Mouse (Mus musculus): Measurements from ENCODE around the gene Papln. TPM values are rescaled to one million over a fixed set of nuclear protein-coding genes. Genes with fewer than 3 reads are reported as not detected.

Gene Papln
- total RNA-seq, 2 experiments from 2014 or later = 2.8 to 6.0 TPM

DNA sequence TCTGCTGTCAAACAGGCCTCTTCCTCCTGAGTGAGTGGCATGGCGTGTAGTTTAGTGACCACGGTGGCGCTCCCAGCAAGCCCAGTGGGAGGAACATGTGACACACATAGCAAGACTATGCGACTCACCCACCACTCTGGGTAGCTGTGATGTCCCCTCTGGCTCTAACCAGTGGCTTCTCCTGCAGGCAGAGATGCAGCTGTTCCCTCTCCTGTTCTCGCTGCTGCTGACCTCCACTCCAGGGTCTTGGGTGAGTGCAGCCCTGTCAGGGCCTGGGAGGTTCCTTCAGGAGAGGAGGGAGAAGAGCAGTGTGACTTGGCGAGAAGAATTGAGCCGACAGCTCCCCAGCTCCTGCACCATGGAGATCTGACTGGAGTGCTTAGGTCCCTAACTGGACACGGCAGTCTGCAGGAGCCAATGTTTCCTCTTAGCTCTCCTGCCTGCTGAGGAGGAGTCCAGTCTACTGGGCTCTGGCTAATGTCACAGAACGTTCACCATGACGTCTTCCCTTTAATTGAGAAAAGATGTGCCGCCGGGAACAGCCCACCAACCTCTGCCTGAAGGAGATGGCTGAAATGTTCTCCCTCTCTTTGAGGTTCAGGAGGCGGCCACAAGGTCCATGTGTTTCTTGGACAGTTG lies 2.6 kb downstream of the Papln start:
- DNase-seq (ENCODE audit: low spot score in 2 of 2) = no peak

DNA sequence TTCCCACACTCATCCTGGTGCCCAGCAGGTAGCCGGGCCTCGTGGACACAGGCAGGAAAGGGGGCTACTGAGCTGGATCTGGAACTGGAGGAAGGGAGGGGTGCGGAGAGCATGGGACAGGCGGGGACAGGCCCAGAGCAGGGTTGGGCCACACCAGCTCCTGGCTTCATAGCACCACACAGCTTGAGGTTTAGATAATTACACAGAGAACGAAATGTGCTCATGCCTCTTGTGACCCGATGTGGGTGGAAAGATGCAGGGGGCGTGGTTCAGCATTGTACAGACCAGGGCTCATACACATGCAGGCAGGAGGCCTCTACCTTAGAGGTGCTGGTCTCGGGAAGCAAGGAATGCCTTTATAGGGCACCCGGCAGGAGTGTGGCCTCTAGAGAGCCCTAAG lies 4.4 kb downstream of the Papln start:
- DNase-seq (ENCODE audit: low spot score in 2 of 2) = no peak

DNA sequence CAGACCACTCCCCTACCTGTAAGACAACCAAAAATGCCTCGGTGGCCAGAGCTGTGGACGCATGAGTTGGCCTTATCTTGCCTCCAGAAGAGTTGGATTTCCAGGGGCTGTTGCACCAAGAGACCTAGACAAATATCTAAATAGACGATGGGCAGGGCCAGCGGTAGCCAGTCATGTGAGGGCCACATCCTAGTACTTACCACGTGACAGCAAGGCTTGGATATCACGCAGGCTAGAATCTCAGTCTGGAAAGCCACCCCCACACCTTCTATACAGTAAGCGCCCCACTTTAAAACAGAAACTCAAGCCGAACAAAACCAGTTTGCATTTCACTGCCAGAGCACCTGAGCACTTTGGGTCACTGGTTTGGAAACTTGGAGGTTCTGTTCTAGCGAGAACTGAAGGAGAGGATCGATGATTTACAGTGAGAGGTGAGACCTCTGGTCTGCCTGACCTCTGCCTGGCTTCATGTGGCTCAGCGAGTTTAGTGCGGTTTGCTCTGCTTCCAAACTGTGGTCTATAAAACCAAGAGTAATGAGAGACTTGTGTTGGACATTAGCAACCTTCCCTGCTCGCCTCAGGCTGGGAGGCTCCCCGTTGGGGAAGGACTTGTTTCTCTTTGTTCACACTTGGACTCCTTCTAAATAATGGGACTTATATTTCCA lies 4.9 kb downstream of the Papln start:
- no peak for DNase-seq (ENCODE audit: low spot score in 2 of 2)

DNA sequence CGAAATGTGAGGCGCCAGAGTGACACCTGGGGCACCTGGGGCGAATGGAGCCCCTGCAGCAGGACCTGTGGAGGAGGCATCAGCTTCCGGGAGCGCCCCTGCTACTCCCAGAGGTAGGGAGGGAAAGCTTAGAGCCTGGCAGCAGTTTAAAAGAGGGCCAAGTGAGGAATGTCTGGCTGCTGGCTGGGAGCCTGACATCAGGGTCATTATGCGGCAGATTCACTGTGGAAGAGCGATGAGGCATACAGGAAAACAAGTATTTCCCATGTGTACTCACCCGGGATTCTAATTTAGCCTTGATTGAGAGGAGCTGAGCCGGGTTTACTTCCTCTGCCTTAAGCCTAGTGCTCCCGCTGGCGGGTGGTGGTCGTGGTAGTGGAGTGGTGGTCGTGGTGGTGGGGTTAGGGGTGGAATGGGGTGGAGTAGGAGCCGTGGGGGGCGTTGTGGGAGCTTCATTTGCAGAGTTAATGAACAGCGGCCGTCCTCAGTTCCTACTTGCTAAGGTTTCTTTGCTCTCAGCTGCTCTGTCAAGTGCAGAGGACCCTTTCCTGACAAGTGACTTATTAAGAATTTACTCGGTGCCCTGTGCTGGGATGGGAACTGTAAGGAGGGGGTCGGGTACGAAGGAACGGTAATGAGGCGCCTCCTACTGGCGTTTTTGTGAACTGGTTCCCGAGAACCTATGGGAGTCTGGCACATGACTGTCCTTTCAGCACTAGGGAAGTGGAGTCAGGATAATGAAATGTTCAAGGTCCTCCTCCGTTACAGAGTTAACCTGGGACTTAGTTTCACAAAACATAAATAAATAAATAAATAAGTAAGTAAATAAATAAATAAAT lies 7.2 kb downstream of the Papln start:
- DNase-seq (ENCODE audit: low spot score in 2 of 2) = peak in 1 of 2 experiments; percentile 50

DNA sequence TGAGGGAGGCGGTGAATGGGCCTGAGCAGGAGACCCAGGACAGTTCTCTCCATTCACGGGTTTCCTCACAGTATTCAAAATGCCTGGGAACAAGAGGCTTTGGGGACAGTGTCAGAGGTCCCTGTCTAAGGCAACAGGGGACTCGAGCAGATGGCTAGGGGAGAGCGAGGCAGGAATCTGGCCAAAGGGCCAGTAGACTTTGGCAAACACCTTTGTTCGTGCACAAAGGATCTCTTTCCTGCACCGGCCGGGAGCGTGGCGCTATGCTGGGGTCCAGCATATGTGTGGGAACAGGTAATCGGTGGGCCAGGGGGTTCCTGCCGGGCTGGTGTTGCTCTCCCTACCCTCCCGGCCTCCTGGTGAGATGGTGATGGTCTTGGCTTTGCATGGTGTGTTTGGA lies 12.2 kb downstream of the Papln start:
- DNase-seq (ENCODE audit: low spot score in 2 of 2) = no peak

DNA sequence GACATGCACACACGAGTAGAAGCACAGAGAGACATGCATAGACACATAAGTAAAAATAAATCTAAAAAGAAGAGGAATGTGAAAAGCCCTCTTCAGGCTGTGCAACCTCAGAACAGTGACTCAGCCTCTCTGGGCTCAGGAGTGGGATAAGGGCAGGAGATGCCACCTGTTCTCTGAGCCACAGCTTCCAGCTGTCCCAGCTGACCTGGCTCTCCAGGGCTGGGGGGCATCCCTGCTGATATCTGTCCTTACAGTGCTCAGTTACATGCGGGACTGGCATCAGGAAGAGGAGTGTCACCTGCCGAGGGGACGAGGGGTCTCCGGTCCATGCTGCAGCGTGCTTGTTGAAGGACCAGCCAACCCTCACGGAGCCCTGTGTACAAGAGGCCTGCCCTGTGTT lies 13.3 kb downstream of the Papln start:
- no peak for DNase-seq (ENCODE audit: low spot score in 2 of 2)

DNA sequence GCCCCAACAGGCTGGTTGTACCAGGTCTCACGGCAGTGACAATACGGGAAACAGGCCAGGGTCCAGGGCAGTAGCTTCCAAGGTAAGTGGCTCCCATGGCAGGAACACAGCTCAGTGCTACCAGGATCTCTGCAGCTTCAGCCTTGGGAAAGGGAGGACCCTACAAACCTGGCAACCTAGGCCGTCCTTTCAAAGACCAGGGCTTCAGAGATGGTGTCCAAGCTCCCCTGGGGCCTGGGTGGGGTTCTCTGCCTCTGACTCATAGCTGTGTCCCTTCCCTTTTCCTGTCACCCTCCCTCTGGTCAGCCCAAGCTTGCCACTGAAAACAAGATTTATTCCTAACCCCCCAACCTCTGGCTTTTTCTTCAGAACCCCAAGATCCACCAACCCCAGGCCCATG lies 16.7 kb downstream of the Papln start:
- no peak for DNase-seq (ENCODE audit: low spot score in 2 of 2)

DNA sequence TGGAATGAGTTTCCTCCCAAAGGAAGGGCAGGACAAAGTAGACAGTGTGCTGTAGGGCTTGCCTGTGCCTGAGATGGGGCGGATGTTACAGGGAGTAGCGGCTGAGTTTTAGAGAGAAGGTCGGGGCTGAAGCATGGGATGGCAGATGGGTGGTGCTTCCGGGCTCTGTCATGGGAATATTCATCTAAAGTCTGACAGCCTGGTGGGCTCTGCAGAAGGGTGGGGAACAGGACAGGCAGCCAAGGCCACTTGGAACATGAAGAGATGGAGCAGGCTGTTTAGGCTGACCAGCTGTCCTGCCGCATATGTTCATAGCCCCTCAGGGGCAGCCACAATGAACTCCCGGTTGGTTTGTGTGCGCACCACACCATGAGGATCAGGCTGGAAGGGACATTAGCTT lies 17.8 kb downstream of the Papln start:
- no peak for DNase-seq (ENCODE audit: low spot score in 2 of 2)

DNA sequence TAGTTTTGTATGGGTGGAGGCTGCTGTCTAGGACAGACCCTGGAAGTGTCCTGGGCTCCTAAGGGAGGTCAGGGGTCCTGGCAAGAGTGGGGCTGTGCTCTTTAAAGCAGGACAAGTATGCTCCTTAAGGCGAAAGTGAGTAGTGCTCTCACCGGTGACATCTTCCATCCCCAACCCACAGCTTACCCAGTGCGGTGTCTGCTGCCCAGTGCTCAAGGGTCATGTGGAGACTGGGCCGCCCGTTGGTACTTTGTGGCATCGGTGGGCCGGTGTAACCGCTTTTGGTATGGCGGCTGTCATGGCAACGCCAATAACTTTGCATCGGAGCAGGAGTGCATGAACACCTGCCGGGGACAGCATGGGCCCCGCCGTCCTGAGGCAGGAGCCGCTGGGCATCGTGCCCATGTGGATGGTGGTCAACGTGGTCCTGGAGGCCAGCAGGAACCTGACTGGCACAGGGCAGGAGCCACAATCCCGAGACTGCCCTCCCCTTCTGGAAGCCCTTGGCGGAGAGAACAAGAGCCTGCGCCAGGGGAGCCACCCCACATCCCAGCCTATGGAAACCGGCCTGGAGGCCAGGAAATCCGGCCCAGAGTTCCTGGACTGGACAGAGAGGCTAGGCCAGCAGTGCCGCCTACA lies 18.3 kb downstream of the Papln start:
- DNase-seq (ENCODE audit: low spot score in 2 of 2) = no peak

DNA sequence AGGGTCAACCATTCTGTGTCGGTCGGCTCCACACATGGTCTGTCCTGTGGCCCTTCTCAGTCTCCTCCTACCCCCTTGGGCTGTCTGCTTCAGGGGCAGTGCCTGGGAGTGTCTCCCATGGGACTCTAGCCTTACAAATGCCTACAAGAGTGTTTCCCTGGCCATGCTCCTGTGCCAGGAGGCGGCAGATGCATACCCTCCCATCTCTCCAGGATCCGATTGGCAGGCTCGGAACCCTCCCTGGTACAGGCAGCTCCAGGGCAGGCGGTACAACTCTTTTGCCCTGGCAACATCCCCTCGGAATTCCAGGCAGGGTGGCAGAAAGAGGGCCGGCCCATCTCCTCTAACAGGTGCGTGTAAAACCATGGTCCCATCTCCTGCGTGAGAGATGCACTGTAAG lies 19.2 kb downstream of the Papln start:
- no peak for DNase-seq (ENCODE audit: low spot score in 2 of 2)

DNA sequence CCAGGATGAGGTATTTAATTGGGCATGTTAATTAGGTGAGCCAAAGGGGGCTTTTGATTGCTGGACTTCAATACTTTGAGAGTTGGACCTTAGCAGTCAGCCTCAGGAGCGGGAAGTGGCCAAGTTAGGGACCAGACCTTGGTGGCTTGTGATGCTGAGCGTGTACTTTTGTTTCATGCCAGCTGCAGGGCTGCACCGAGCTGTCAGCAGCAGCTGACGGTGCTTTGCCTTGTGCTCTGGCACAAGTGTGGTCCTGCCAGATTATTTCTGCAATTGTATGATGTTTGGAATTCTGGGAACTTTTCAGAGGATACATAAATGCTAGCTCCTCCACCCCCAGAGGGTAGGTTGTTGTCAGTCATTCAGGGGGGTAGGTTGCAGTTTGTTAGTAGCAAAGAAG lies 21.9 kb downstream of the Papln start:
- no peak for DNase-seq (ENCODE audit: low spot score in 2 of 2)

DNA sequence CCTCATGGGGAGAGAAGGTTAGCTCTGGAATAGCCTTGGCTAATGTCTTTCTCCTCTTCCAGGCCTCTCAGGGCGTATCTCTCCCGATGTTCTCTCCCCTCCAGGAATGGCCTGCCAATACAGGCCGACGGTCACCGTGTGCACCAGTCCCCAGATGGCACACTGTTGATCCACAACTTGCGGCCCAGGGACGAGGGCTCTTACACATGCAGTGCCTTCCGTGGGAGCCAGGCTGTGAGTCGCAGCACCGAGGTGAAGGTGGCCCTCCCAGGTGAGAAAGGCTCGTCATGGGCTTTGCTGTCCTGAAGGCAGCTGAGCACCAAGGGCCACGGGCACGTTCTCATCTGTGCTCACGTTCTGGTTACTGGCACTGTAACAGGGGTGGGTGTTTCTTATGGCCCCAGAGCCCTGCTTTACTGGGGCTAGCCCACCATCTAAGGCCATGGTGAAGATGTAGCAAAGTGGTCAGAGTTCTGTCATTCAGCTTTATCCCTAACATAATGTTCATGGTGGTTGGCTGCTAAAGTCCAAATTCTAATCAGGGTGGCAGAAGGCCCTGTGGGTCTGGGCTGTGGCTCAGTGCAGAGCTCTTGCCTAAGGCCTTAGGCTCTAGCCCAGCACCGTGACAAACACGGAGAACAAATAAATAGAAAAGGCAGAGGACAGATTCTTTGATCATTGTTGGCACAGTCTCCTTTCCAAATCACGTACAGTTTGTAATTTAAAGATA lies 25.8 kb downstream of the Papln start:
- DNase-seq (ENCODE audit: low spot score in 2 of 2) = no peak

DNA sequence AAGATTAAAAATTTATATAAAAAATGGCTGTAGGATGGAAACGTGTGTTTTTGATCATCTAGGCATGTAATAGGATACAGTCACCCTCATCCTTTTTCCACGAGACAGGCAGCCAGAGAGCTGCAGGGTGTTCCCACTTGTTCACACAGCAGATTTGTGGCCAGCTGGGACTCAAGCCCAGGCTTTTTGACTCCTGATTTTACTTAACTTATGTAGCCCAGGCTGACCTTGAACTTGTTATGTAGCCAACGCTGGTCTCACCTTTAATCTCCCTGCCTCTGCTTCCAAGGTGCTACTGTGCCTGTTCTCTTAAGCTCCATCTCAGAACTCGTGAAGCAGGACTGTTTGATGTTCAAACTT lies 26.3 kb downstream of the Papln start:
- no peak for DNase-seq (ENCODE audit: low spot score in 2 of 2)

DNA sequence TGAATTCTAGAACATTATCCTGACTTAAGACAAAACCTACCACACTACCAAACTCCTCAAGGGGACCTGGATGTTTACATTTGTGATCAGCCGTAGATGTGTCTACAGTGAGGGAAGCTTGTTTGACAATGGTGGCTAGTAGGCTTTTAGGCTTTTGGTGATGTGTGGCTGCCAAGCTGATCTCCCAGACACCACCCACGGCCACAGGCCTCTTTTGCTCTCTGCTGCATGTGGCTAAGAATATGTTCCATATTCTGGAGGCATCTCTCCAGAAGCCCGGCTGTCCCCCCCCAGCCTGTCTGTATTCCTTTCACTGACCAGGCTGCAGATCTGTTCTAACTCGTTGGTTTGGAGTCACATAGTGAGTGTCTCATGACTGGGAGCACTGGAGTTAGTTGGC lies 27.3 kb downstream of the Papln start:
- DNase-seq (ENCODE audit: low spot score in 2 of 2) = no peak

DNA sequence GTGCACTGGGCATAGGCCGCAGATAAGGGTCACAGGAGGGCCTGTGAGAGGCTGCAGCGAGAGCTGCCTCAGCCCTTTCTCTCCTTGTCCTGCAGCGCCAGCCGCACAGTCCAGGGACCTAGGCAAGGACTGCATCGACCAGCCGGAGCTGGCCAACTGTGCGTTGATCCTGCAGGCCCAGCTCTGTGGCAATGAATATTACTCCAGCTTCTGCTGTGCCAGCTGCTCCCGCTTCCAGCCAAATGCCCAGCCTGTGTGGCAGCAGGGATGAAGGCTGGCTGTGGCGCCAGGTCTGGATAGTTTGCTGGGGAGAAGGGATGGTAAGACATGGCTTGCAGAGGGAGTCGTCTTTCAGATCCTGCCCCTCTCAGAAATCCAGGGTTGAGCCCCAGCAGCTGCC lies 28.3 kb downstream of the Papln start:
- DNase-seq (ENCODE audit: low spot score in 2 of 2) = no peak

DNA sequence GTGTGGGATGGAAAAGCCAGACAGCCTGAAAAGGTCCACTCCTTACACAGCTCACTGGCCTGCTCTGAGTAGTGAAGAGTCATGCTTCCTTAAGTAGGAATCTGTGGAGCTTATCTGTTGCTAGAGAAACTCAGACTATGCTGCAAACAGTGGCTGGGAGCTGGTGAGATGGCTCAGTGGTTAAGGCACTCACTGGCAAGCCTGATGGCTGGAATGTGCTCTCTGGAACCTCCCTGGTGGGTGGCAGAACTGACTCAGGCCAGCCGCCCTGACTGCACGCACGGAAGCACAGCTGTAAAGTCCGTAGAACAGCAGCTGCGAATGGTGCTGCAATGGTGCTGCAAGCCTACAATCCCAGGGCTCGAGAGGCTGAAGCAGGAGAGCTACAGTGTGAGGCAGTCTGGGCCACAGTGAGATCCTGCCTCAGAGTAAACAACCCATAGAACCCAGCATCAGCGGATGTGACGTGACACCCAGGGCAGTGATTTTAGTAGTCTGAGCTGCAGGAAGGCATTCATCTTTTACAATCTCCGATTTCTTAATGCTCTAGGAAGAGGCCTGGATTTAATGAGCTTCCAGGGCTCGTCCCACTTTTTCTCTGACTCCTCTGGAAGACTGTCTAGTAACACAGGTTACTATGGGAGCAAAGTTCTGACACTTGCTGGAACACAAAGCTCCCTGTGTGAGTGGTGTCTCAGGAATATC lies 29.4 kb downstream of the Papln start:
- no peak for DNase-seq (ENCODE audit: low spot score in 2 of 2)

DNA sequence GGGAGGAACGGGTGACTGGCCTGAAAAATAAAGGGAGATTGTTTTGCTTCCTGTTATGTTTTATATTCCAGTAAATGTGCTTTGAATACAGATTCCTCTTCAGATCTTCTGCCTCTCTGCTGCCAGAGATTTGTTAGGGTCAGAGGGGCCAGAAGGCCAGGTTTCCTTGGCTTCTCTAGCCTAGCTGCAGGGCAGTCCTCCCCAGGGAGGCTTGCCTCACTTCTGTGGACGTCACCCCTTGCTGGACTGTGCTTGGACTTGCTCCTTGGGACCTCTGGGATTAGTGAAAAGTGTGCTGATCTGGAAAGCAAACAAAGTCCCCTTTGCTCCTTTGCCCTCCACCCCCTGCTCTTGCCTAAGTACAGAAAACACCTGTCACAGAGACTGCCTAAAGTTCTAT lies 31.6 kb downstream of the Papln start:
- DNase-seq (ENCODE audit: low spot score in 2 of 2) = no peak

DNA sequence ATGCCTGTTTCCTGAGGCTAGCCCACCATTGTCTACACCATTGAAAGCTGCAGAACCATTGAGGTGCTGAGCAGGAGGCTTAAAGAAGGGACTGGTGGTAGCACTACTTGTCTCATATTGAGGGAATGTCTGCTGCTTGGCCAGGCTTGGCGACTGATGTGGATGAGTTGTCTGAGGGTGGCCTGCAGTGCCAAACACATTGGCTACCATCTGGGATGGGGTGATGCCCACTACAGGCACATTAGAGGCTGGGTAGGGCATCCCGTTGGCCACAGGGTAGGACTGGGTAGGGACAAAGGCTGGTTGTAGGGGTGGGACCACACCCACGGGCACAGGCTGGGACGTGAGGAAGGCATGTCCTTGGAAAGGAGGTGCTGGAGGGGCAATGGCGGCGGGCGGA lies 32.2 kb downstream of the Papln start:
- no peak for DNase-seq (ENCODE audit: low spot score in 2 of 2)

DNA sequence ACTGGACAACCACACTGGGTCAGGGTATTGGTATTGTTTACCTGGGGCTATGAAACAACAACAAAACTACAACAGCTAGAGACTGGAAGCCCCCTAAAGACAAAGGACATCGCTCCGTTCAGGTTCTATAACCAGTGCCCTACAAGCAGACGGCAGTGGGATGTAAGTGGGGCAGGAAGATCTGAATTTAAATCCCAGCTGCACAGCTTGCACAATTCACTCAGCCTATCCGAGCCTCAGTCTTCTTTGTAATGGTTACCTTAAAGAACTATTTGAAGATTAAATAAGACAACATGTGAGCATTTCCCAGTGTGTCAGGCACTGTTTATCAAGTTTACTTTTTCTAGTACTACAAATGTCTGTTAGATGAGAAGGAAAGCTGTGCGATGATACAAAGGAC lies 34.9 kb downstream of the Papln start:
- no peak for DNase-seq (ENCODE audit: low spot score in 2 of 2)

DNA sequence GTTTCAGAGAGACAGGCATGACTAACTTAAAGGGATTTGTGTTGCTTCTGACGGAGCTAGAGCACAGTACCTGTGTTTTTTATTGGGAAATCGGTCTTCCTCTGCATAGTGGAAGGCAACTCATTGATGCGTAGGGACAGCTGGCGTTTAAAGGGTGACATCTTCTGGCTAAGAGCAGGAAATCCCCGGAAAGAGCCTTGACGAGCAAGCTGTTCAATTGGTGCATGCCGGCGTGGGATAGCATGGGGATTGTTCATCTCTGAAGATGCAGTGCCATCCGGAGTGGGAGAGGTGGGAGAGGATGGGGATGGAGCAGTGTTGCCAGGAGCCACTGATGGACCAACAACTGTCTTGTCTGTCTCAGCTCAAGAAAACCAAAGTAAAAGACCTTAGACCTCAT lies 37.5 kb downstream of the Papln start:
- DNase-seq (ENCODE audit: low spot score in 2 of 2) = no peak

DNA sequence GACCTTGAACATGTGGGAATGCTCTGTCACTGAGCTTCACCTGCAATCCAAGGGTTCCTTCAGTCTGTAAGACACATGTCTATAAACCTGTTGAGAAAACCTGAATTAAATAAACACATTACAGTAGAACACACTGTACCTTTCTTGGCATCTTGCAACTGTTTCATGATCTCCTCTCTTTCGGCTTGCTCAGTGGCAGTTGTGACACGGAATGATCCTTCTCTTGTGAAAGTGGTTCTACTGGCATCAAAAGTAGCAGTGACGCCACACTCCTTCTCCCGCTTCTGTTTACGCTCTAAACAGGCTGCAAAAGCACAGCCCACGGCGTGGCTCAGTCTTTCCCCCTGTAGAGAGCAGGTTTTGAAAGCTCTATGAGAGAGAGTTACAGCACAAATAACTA lies 40.2 kb downstream of the Papln start:
- DNase-seq (ENCODE audit: low spot score in 2 of 2) = no peak

All from adrenal gland, postnatal 4 days (tissue).